Mouse (Mus musculus) brain, embryonic 14.5 days (tissue): ENCODE data around the gene Ctnnd2. TPM values are rescaled to one million over a fixed set of nuclear protein-coding genes. Genes with fewer than 3 reads are reported as not detected.
"Not testable (repeated sequence)": the region's sequence is repeated elsewhere in the genome, so short reads cannot be mapped to it uniquely, and the experiment has no call there.

Experiments used
- DNase-seq: peaks from one replicate; pipeline ENCODE4 v3.0.0-alpha.2; 2011; ENCODE audit warnings: low read depth
- CTCF ChIP-seq: fragments of 200-500 bp; IDR thresholded peaks from 2 replicates; pipeline ENCODE4 v1.5.1; 2012; ENCODE audit warnings: inconsistent platforms, mild to moderate bottlenecking, moderate library complexity, borderline replicate concordance; ENCODE audit not compliant: insufficient read depth, insufficient read length; ENCODE audit errors: extremely low read depth
- POLR2A ChIP-seq: fragments of 200-500 bp; IDR thresholded peaks from 2 replicates; pipeline ENCODE4 v1.6.1; 2012; ENCODE audit warnings: mild to moderate bottlenecking, inconsistent platforms, borderline replicate concordance; ENCODE audit not compliant: poor library complexity, insufficient read depth, insufficient read length, severe bottlenecking; ENCODE audit errors: extremely low read depth
- polyA plus RNA-seq: library from polyadenylated mRNA; depleted of rRNA; stranded (reverse); fragments of >200 nt; gene quantifications from 2 replicates; pipeline ENCODE4 v1.2.3, GENCODE M21; 2012; rRNA removed

The Ctnnd2 gene
- polyA plus RNA-seq, result 57.9 and 105 TPM in 2 replicates

GRCm38 (mm10) chr15:30172391-30173281, at the start of gene Ctnnd2:
Gene Ctnnd2, plus strand, starts transcription at chr15:30172593.
- 0 out of 2 replicates have a peak, but pooled peaks have one; percentile 15 for TF ChIP-seq CTCF
- peak; percentile 46 for TF ChIP-seq POLR2A
- DNase-seq, result peak; percentile 96

- DNase-seq, result peak; percentile 45
- no peak for TF ChIP-seq CTCF
- no peak for TF ChIP-seq POLR2A
Measured at GRCm38 (mm10) chr15:30130705-30131104, 41.7 kb upstream of the Ctnnd2 start.

GRCm38 (mm10) chr15:30139626-30140025, 32.8 kb upstream of the Ctnnd2 start:
- DNase-seq, result not testable (repeated sequence)

GRCm38 (mm10) chr15:30145413-30145812, 27.0 kb upstream of the Ctnnd2 start:
- DNase-seq, result no peak
- TF ChIP-seq POLR2A, result no peak
- no peak for TF ChIP-seq CTCF

- DNase-seq, result no peak
- TF ChIP-seq CTCF (no peak), POLR2A (no peak)
Measured at GRCm38 (mm10) chr15:30152176-30152575, 20.2 kb upstream of the Ctnnd2 start.

- no peak for DNase-seq
- TF ChIP-seq POLR2A (no peak), CTCF (no peak)
Measured at GRCm38 (mm10) chr15:30157975-30158374, 14.4 kb upstream of the Ctnnd2 start.

DNA sequence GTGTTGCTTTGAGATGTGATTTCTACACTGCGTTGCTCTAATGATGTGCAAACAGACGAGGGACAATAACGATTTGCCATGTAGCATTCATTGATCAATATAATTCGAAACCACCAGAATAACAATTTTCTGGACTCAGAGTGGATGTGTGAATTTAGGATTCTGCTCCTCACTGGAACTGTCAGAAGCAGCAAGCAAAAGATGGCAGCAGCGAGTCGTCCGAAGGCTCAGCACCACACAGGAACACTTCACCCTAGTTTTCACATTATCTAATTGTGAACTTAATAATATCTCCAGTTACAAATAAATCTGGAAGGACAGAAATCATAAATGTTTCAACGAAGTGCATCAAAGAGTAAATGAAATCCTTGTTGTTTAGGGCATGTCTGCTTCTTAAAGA, 2.4 kb upstream of the Ctnnd2 start:
- TF ChIP-seq CTCF (peak; percentile 37; the same call in 1 of the 2 replicates), POLR2A (no peak)
- peak; percentile 58 for DNase-seq

- peak; percentile 26 for DNase-seq
- no peak for TF ChIP-seq CTCF
- TF ChIP-seq POLR2A, result no peak
Measured at GRCm38 (mm10) chr15:30171493-30172195, 749 bp upstream of the Ctnnd2 start.

DNA sequence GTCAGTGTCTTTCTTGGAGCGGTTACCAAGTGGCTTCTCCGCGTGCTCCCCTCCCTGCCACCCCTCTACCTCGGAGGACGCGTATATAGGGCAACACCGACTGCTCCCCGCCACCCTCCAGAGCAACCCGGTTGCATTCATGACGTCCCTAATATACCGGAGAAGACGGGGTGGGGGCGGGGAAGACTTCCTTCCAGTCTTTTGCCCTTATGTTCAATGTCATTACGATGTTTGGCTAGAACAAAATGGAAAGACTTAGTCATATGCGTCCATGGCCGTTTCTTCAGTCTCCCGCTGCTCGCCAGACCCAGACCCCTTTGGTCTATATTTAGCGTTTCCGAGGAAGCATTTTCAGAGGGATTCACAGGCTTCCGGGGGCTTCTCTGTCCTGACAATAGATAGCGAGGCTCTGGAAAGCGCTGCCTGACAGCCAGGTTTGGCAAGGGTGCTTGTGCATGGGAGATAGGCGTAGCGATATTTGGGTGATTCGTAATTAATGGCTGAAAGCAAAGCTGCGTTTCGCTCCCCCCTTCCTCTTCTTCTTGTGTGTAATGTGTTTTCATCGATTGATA, 1.1 kb downstream of the Ctnnd2 start:
- no peak for TF ChIP-seq CTCF
- no peak for TF ChIP-seq POLR2A
- DNase-seq, result peak; percentile 87

DNA sequence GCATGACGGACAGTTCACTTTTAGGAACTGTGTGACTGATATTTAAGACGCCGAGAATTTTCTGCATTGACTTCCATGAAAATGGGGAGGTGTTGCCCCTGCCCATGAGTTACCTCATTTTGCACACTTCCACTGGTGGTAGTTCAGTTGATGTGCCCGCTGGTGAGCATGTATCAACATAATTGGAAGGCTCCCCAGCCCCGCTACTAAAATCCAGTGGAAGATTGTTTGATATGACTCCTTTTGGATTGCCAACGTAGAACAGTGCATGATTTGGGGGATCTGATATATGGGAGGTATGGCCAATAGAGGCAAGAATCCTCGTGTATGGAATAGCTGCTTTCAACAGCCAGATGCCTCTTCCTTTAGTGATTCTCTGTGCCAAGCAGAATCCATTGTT, 1.9 kb downstream of the Ctnnd2 start:
- DNase-seq, result peak; percentile 44
- TF ChIP-seq POLR2A (no peak), CTCF (no peak)

- no peak for DNase-seq
- no peak for TF ChIP-seq CTCF
- TF ChIP-seq POLR2A, result no peak
Measured at GRCm38 (mm10) chr15:30184020-30184419, 11.6 kb downstream of the Ctnnd2 start.

DNA sequence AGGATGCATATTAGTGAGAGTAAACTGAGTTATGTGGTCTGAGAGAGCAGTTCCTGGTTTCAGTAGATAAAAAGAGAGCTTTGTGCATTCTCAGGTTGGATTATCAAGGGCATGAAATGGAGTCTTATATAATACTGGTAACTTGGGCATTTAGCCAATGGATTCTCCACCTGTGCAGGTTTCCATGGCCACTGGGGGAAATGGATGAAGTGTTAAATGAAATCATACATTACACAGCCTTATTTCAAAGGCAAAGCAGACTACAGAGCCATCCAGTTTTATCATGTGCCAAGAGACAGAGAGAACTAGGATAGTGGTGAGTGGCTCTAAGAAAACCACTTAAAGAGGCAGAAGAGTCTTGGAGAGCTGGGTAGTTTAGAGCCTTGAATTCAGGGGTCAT, 18.5 kb downstream of the Ctnnd2 start:
- DNase-seq, result no peak
- TF ChIP-seq CTCF, result no peak
- TF ChIP-seq POLR2A, result no peak
